Mouse (Mus musculus) E14TG2a.4 (cell line): ENCODE data around the gene Nkiras2.
"Not testable (repeated sequence)": the region's sequence is repeated elsewhere in the genome, so short reads cannot be mapped to it uniquely, and the experiment has no call there.

ENCODE experiments used
- H3K27me3 ChIP-seq: 2 replicates; pipeline ENCODE4 v1.6.1; 2014; ENCODE audit warnings: low read length, control low read depth; ENCODE audit not compliant: insufficient read depth
- H3K36me3 ChIP-seq: 2 replicates; pipeline ENCODE4 v1.6.1; 2014; ENCODE audit warnings: low read length, control low read depth; ENCODE audit not compliant: insufficient read depth
- H3K4me1 ChIP-seq: replicated peaks from 2 replicates; pipeline ENCODE4 v1.6.1; 2014; ENCODE audit warnings: low read depth, low read length, control low read depth
- H3K4me3 ChIP-seq: replicated peaks from 2 replicates; pipeline ENCODE4 v1.5.1; 2014; ENCODE audit warnings: mild to moderate bottlenecking, low read length
- H3K9me3 ChIP-seq: 2 replicates; pipeline ENCODE4 v1.6.1; 2014; ENCODE audit warnings: low read length, control low read depth
- CTCF ChIP-seq: conservative IDR thresholded peaks from 2 replicates; pipeline ENCODE4 v1.5.1; 2014; ENCODE audit warnings: low read length
- NANOG ChIP-seq: IDR thresholded peaks from 2 replicates; pipeline ENCODE4 v1.6.1; 2014; ENCODE audit warnings: borderline replicate concordance, low read length, mixed read lengths
- POU5F1 ChIP-seq: IDR thresholded peaks from 2 replicates; pipeline ENCODE4 v1.6.1; 2014; ENCODE audit warnings: low read length, borderline replicate concordance

Nkiras2 gene

DNA sequence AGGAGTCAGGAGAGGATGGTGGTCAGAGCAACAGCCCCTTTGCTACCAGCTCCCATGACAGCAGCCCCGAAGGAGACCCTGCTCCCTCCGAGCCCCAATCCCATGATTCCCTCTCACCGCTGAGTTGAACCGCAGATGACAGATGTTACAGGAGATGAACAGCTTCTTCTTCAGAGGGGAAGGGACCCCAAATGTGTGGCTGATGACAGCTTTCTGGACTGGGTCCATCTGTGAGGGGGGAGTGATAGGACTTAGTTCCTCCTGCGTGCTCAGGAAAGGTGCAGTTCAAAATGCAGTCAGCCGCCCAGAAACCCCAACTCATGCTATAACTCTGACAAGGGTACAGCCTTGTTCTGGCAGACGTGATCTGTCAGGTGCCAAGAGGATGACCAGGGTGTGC, 15.5 kb downstream of the Nkiras2 start:
- no peaks in the 10 kb centered on the region for H3K9me3 ChIP-seq
- TF ChIP-seq NANOG (no peak), POU5F1 (no peak), CTCF (no peak)
- peaks cover 27% of the 10 kb centered on the region for H3K4me1 ChIP-seq
- H3K4me3 ChIP-seq, result no peak overlapping the region
- no peaks in the 10 kb centered on the region for H3K36me3 ChIP-seq
- H3K27me3 ChIP-seq, result peaks cover 27% of the 10 kb centered on the region

DNA sequence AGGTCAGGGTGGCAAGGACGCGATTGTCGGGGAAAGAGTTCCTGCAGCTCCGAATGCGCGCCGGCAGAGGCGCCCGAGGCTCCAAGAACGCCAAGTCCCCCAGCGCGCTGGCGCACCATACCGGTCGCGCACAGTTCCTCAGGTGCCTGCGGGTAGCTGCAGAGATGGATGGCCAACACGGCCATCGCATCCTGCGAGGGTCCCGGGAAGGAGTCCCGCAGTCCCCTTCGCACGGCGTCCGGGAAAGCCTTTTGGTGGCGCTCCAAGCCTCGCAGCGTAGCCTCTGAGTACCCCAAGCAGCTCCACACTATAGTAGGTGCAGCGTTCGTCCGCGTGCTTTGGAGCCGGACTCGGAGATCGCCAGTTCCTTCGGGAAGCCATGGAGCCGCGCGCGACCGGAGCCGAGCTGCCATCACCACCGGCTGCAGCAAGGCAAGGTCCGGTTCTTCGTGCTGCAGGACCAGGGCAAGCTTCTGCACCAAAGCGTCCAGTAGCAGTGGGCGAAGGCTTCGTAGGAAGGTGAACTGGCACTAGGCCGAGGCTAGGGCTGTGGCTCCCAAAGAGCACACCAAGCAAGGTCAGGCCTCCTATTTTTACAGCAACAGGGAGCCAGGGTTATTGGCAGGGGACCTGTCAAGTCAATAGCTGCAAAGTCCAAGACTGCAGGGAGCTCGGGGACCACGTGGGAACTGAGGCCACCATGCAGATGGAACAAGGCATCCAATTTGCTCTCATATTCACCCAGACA, 21.3 kb downstream of the Nkiras2 start:
- peaks cover 22% of the 10 kb centered on the region for H3K4me1 ChIP-seq
- no peak for TF ChIP-seq NANOG
- TF ChIP-seq POU5F1, result no peak
- TF ChIP-seq CTCF, result peak; percentile 20
- H3K9me3 ChIP-seq, result no peaks in the 10 kb centered on the region
- H3K4me3 ChIP-seq, result peak overlapping the region; percentile 78
- peaks cover 61% of the 10 kb centered on the region for H3K27me3 ChIP-seq
- no peaks in the 10 kb centered on the region for H3K36me3 ChIP-seq

DNA sequence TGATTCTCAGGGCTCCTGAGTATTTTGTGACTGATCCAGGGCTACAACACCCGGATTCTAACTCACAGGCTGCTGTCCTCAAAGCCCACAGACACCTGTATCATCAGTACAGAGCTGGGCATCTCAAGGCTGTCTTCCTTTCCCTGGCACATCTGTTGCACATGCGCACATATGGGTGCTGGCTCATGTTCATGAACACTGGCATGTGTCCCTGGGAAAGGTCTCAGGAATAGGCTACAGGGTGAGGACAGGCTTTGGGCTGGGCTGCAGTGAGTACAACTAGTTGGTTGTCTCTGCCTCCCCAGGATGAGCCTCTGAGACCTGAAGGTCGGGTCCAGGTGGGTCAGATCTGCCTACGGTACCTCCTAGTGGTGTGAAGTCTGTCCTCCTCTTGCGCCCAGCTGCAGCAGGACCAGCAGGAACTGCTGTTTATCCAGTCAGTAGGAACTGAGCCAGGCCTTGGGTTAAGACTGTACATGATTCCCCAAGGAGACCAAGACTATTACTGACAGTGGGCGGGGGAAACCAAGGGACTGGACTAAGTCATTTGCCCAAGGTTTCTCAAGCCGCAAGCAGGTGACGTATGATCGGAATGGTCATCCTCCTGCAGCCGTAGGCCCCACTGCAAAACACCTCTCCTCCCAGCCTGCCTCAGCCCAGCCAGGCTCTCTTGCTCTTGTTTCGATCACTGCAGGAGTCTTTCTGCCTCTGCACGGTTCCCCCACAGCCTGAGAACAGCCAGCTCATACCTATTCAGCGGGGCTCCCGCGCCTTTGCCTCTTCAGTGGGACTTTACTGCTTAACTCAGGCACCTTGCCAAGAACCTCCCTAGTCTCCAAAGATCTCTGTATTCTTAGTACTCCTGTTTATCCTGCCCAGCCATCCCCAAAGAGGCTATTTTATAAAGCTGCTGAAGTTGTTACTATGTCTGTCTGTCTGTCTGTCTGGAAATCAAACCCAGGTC, 24.9 kb downstream of the Nkiras2 start:
- Histone ChIP-seq H3K4me3 (no peak overlapping the region), H3K4me1 (peaks cover 20% of the 10 kb centered on the region), H3K27me3 (peaks cover 46% of the 10 kb centered on the region), H3K9me3 (no peaks in the 10 kb centered on the region), H3K36me3 (no peaks in the 10 kb centered on the region)
- TF ChIP-seq NANOG (no peak), CTCF (no peak), POU5F1 (no peak)

GRCm38 (mm10) chr11:100646265-100646664, 27.2 kb downstream of the Nkiras2 start:
- no peak overlapping the region for H3K4me3 ChIP-seq
- H3K27me3 ChIP-seq, result peaks cover 43% of the 10 kb centered on the region
- no peaks in the 10 kb centered on the region for H3K9me3 ChIP-seq
- peaks cover 22% of the 10 kb centered on the region for H3K4me1 ChIP-seq
- H3K36me3 ChIP-seq, result no peaks in the 10 kb centered on the region
- peak; percentile 80 for TF ChIP-seq CTCF
- TF ChIP-seq NANOG, result no peak

DNA sequence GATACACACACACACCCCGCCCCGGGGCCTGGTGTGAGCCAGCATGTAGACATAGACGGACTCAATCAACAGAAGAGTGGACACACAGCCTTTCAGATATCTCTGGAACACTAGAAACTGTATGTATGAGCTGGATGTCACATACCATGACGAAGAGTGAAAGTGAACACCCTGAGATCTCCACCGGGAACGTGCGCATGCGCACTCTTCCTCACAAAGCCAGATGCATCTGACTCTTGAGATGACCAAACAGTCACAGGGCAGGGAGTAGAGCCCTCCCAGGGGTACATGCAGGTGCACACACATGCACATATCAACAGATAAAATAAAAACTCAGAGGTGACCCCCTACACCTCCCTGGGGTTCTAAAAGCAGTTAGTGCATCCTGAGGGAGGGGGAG, 29.4 kb downstream of the Nkiras2 start:
- TF ChIP-seq POU5F1, result no peak
- TF ChIP-seq NANOG, result no peak
- TF ChIP-seq CTCF, result no peak
- H3K4me1 ChIP-seq, result peaks cover 34% of the 10 kb centered on the region
- no peak overlapping the region for H3K4me3 ChIP-seq
- no peaks in the 10 kb centered on the region for H3K36me3 ChIP-seq
- H3K27me3 ChIP-seq, result peaks cover 40% of the 10 kb centered on the region
- no peaks in the 10 kb centered on the region for H3K9me3 ChIP-seq

- Histone ChIP-seq H3K4me3 (no peak overlapping the region), H3K4me1 (peaks cover 41% of the 10 kb centered on the region), H3K9me3 (no peaks in the 10 kb centered on the region), H3K27me3 (peaks cover 29% of the 10 kb centered on the region), H3K36me3 (no peaks in the 10 kb centered on the region)
- TF ChIP-seq POU5F1 (no peak), CTCF (no peak), NANOG (no peak)
Observed at GRCm38 (mm10) chr11:100651205-100651604, 32.2 kb downstream of the Nkiras2 start.

GRCm38 (mm10) chr11:100651748-100652147, 32.7 kb downstream of the Nkiras2 start:
- Histone ChIP-seq H3K4me1 (peaks cover 47% of the 10 kb centered on the region), H3K27me3 (peaks cover 29% of the 10 kb centered on the region), H3K4me3 (no peak overlapping the region), H3K9me3 (no peaks in the 10 kb centered on the region), H3K36me3 (no peaks in the 10 kb centered on the region)
- TF ChIP-seq CTCF (no peak), NANOG (no peak), POU5F1 (no peak)

GRCm38 (mm10) chr11:100655589-100655988, 36.5 kb downstream of the Nkiras2 start:
- not testable (repeated sequence) for H3K36me3 ChIP-seq, H3K4me3 ChIP-seq
- H3K27me3 ChIP-seq, result peaks cover 15% of the 10 kb centered on the region
- peaks cover 44% of the 10 kb centered on the region for H3K4me1 ChIP-seq
- H3K9me3 ChIP-seq, result peaks cover 34% of the 10 kb centered on the region
